Mouse (Mus musculus) CH12.LX (cell line): ENCODE results near the gene Capn11. TPM values are rescaled to one million over a fixed set of nuclear protein-coding genes. Genes with fewer than 3 reads are reported as not detected.

ENCODE experiments used
- DNase-seq: peaks from one replicate; pipeline ENCODE4 v3.0.0-alpha.2; 2013; ENCODE audit errors: extremely low read depth
- H3K27ac ChIP-seq: 2 replicates; pipeline ENCODE4 v1.5.1; 2012; ENCODE audit warnings: low read depth, mild to moderate bottlenecking, control low read depth, moderate library complexity; ENCODE audit not compliant: insufficient read depth
- H3K27me3 ChIP-seq: replicated peaks from 2 replicates; pipeline ENCODE3; 2012; ENCODE audit warnings: inconsistent platforms
- H3K36me3 ChIP-seq, 2 experiments: replicated peaks in 1 of 2; 2 replicates each; pipeline versions ENCODE3 to v1.6.1; 2012; ENCODE audit warnings: inconsistent platforms in 1 of 2, low read length in 1 of 2, mild to moderate bottlenecking in 1 of 2, mixed read lengths in 1 of 2, moderate library complexity in 1 of 2; ENCODE audit not compliant: control insufficient read depth in 1 of 2, insufficient read depth in 1 of 2
- H3K4me1 ChIP-seq, 2 experiments: 2 replicates each; pipeline ENCODE4 v1.6.1; 2012; ENCODE audit warnings: inconsistent platforms in 1 of 2, moderate library complexity in 1 of 2; ENCODE audit not compliant: insufficient read depth in 2 of 2, control insufficient read depth in 1 of 2
- H3K4me2 ChIP-seq: 2 replicates; pipeline ENCODE4 v1.6.1; 2012; ENCODE audit warnings: low read depth, mild to moderate bottlenecking, control low read depth; ENCODE audit not compliant: poor library complexity, insufficient read depth, severe bottlenecking
- H3K4me3 ChIP-seq, 3 experiments: fragments of 150-350 bp in 1 of 3; sonication (generic) in 1 of 3; replicated peaks in 1 of 3; 2 replicates each; pipeline versions ENCODE3 to v1.5.1; 2011 to 2012; ENCODE audit warnings: low read depth in 2 of 3, low read length in 2 of 3, mild to moderate bottlenecking in 2 of 3, moderate library complexity in 2 of 3, control low read depth in 1 of 3, improper control_type of control experiment in 1 of 3, inconsistent platforms in 1 of 3, mixed read lengths in 1 of 3; ENCODE audit not compliant: poor library complexity in 1 of 3
- H3K79me2 ChIP-seq: replicated peaks from 2 replicates; pipeline ENCODE4 v1.6.1; 2012; ENCODE audit warnings: mild to moderate bottlenecking, moderate library complexity; ENCODE audit not compliant: control insufficient read depth, poor library complexity, insufficient read depth, severe bottlenecking; ENCODE audit errors: extremely low read depth
- H3K9ac ChIP-seq: 2 replicates; pipeline ENCODE4 v1.6.1; 2012; ENCODE audit warnings: low read depth, mild to moderate bottlenecking, control low read depth, moderate library complexity; ENCODE audit not compliant: insufficient read depth
- H3K9me3 ChIP-seq: replicated peaks from 2 replicates; pipeline ENCODE3; 2012; ENCODE audit warnings: low read length, inconsistent platforms, mixed read lengths
- BHLHE40 ChIP-seq: IDR thresholded peaks from 2 replicates; pipeline ENCODE4 v1.6.1; 2011; ENCODE audit warnings: mild to moderate bottlenecking, low read depth, low read length, improper control_type of control experiment
- CHD1 ChIP-seq: IDR thresholded peaks from 2 replicates; pipeline ENCODE4 v1.6.1; 2012; ENCODE audit warnings: low read depth, low read length, improper control_type of control experiment, inconsistent platforms
- CTCF ChIP-seq, 2 experiments: IDR thresholded peaks in 1 of 2; conservative IDR thresholded peaks in 1 of 2; 2 replicates each; pipeline ENCODE4 v1.5.1; 2011 to 2012; ENCODE audit warnings: low read depth in 2 of 2, low read length in 2 of 2, improper control_type of control experiment in 1 of 2, inconsistent platforms in 1 of 2, mild to moderate bottlenecking in 1 of 2, moderate library complexity in 1 of 2
- E2F4 ChIP-seq: IDR thresholded peaks from 2 replicates; pipeline ENCODE4 v1.6.1; 2011; ENCODE audit warnings: low read depth, low read length, improper control_type of control experiment; ENCODE audit not compliant: insufficient replicate concordance
- EP300 ChIP-seq: IDR thresholded peaks from 2 replicates; pipeline ENCODE4 v1.6.1; 2011; ENCODE audit warnings: low read length, improper control_type of control experiment
- ETS1 ChIP-seq: conservative IDR thresholded peaks from 2 replicates; pipeline ENCODE4 v1.6.1; 2012; ENCODE audit warnings: low read depth, mild to moderate bottlenecking, inconsistent platforms, low read length, improper control_type of control experiment, moderate library complexity
- HCFC1 ChIP-seq: IDR thresholded peaks from 2 replicates; pipeline ENCODE4 v1.6.1; 2012; ENCODE audit warnings: low read depth, mild to moderate bottlenecking, inconsistent platforms, low read length, improper control_type of control experiment
- JUND ChIP-seq: conservative IDR thresholded peaks from 2 replicates; pipeline ENCODE4 v1.6.1; 2011; ENCODE audit warnings: low read depth, low read length, improper control_type of control experiment
- KAT2A ChIP-seq: IDR thresholded peaks from 2 replicates; pipeline ENCODE4 v1.6.1; 2012; ENCODE audit warnings: low read length, improper control_type of control experiment, inconsistent platforms; ENCODE audit not compliant: insufficient replicate concordance
- MAFK ChIP-seq: IDR thresholded peaks from 2 replicates; pipeline ENCODE4 v1.6.1; 2011; ENCODE audit warnings: low read length, improper control_type of control experiment; ENCODE audit not compliant: insufficient replicate concordance
- MAX ChIP-seq: IDR thresholded peaks from 2 replicates; pipeline ENCODE4 v1.6.1; 2011; ENCODE audit warnings: low read length, improper control_type of control experiment
- MAZ ChIP-seq: IDR thresholded peaks from 2 replicates; pipeline ENCODE4 v1.6.1; 2012; ENCODE audit warnings: low read depth, mild to moderate bottlenecking, inconsistent platforms, low read length, improper control_type of control experiment, moderate library complexity
- MXI1 ChIP-seq: IDR thresholded peaks from 2 replicates; pipeline ENCODE4 v1.6.1; 2011; ENCODE audit warnings: mild to moderate bottlenecking, low read depth, low read length, improper control_type of control experiment
- MYC ChIP-seq: IDR thresholded peaks from 2 replicates; pipeline ENCODE4 v1.6.1; 2011; ENCODE audit warnings: low read depth, mild to moderate bottlenecking, improper control_type of control experiment, low read length
- RAD21 ChIP-seq: IDR thresholded peaks from 2 replicates; pipeline ENCODE4 v1.6.1; 2011; ENCODE audit warnings: low read depth, mild to moderate bottlenecking, low read length, improper control_type of control experiment, moderate library complexity
- RCOR1 ChIP-seq: conservative IDR thresholded peaks from 2 replicates; pipeline ENCODE4 v1.6.1; 2012; ENCODE audit warnings: low read depth, mild to moderate bottlenecking, inconsistent platforms, low read length, improper control_type of control experiment
- SMC3 ChIP-seq: IDR thresholded peaks from 2 replicates; pipeline ENCODE4 v1.6.1; 2011; ENCODE audit warnings: low read depth, low read length, improper control_type of control experiment
- UBTF ChIP-seq: IDR thresholded peaks from 2 replicates; pipeline ENCODE4 v1.6.1; 2012; ENCODE audit warnings: low read depth, mild to moderate bottlenecking, inconsistent platforms, low read length, improper control_type of control experiment, moderate library complexity
- ZKSCAN1 ChIP-seq: IDR thresholded peaks from 2 replicates; pipeline ENCODE4 v1.6.1; 2012; ENCODE audit warnings: low read depth, inconsistent platforms, low read length, improper control_type of control experiment, borderline replicate concordance
- ZNF384 ChIP-seq: IDR thresholded peaks from 2 replicates; pipeline ENCODE4 v1.6.1; 2012; ENCODE audit warnings: low read depth, low read length, improper control_type of control experiment, inconsistent platforms
- dilution Hi-C: fragments of 300-500 bp; cut with MboI; formaldehyde crosslinking; loops from 2 replicates; pipeline ENCODE4 v1.14.3; 2020; ENCODE audit warnings: low sequenced_read_pairs; ENCODE audit not compliant: extremely low pct_unique_long_range_greater_than_20kb, extremely low pct_ligation_motif_present
- in situ Hi-C: fragments of 300-500 bp; cut with MboI; formaldehyde crosslinking; loops from 3 replicates; pipeline ENCODE4 v1.14.3; 2019; ENCODE audit warnings: low sequenced_read_pairs, low pct_ligation_motif_present, low pct_unique_long_range_greater_than_20kb, mixed read lengths
- polyA plus RNA-seq: library from polyadenylated mRNA; unstranded; fragments of >175 nt; gene quantifications from 2 replicates; pipeline ENCODE4 v1.2.1, GENCODE M21; 2012; ENCODE audit warnings: low read depth; ENCODE audit not compliant: insufficient read length
- total RNA-seq, 2 experiments: library from RNA; depleted of rRNA; stranded (reverse); fragments of 300-350 nt in 1 of 2; fragments of >200 nt in 1 of 2; gene quantifications; 2 replicates each; pipeline ENCODE4 v1.2.3; 2012 to 2014

Capn11 gene
- total and polyA plus RNA-seq, 3 experiments, result 0.09 TPM; not detected in 2

DNA sequence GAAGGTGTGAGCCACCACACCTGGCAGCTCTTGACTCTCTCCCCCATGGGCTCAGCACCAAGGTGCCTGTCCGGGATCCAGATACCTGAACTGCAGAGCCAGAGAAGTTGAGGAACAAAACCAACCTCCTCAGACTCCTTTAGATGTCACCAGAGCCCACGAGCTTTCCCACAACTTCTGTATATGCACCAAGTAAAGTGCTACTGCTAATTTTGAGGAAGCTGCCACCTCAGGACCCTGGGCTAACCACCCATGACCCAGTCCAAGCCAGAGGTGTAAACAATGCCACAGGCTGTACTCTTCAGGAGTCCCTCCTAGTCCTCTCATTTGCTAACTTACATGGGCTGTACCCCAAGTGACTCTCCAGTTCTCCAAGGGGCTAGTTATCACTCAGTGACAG lies 13.5 kb upstream of the Capn11 start:
- in situ Hi-C loops (loop anchor here (5.0 to 25.0 kb wide), 2 partner anchors 45 to 185 kb away; partner anchors contain the start of gene Spats1), dilution Hi-C loops (no loop called here)
- H3K36me3 ChIP-seq, result peaks cover 5 to 72% of the 10 kb centered on the region in 2 experiments
- H3K27me3 ChIP-seq, result no peaks in the 10 kb centered on the region
- no peaks in the 10 kb centered on the region for H3K9me3 ChIP-seq
- no peak overlapping the region for H3K4me3 ChIP-seq
- H3K27ac ChIP-seq, result no peak overlapping the region
- no peaks in the 10 kb centered on the region for H3K79me2 ChIP-seq
- no peak for TF ChIP-seq KAT2A
- no peak for TF ChIP-seq EP300
- no peak for TF ChIP-seq E2F4
- no peak for TF ChIP-seq ETS1
- no peak for TF ChIP-seq ZNF384
- no peak for TF ChIP-seq MAFK
- TF ChIP-seq MXI1, result no peak
- TF ChIP-seq UBTF, result no peak
- no peak for TF ChIP-seq CHD1
- TF ChIP-seq BHLHE40, result no peak
- no peak for TF ChIP-seq MAZ
- TF ChIP-seq HCFC1, result no peak
- no peak for TF ChIP-seq RCOR1
- TF ChIP-seq JUND, result no peak
- no peak for TF ChIP-seq MYC
- TF ChIP-seq MAX, result no peak
- TF ChIP-seq ZKSCAN1, result no peak
- H3K4me2 ChIP-seq, result no peak overlapping the region
- DNase-seq, result no peak
- no peak overlapping the region for H3K9ac ChIP-seq
- peaks cover 0 to under 1% of the 10 kb centered on the region in 2 experiments; a peak in 3 of 4 replicates for H3K4me1 ChIP-seq

GRCm38 (mm10) chr17:45671821-45672220 lies 12.7 kb upstream of the Capn11 start:
- dilution Hi-C loops (no loop called here), in situ Hi-C loops (loop anchor here (5.0 to 25.0 kb wide), 2 partner anchors 45 to 185 kb away; partner anchors contain the start of gene Spats1)
- H3K79me2 ChIP-seq, result no peaks in the 10 kb centered on the region
- no peak overlapping the region for H3K27ac ChIP-seq
- no peaks in the 10 kb centered on the region for H3K27me3 ChIP-seq
- H3K4me3 ChIP-seq, result no peak overlapping the region
- no peak overlapping the region for H3K9ac ChIP-seq
- no peak for DNase-seq
- no peaks in the 10 kb centered on the region for H3K4me1 ChIP-seq
- TF ChIP-seq UBTF (no peak), CTCF (conservative IDR thresholded peaks at IDR 0.05 in 1 of 2, IDR thresholded peaks at IDR 0.05 in 1 of 2; ENCODE audit: low read depth in 2 of 2, low read length in 2 of 2) (peak; percentile 35 to 50; a peak in 3 of 4 replicates), RAD21 (peak; percentile 7), SMC3 (peak; percentile 27)
- TF ChIP-seq, all 38 proteins: peak for 3
- no peaks in the 10 kb centered on the region for H3K9me3 ChIP-seq
- H3K36me3 ChIP-seq, result peaks cover 5 to 74% of the 10 kb centered on the region in 2 experiments
- no peak overlapping the region for H3K4me2 ChIP-seq
